Mouse (Mus musculus): Measurements from ENCODE around the gene Nodal.

DNA sequence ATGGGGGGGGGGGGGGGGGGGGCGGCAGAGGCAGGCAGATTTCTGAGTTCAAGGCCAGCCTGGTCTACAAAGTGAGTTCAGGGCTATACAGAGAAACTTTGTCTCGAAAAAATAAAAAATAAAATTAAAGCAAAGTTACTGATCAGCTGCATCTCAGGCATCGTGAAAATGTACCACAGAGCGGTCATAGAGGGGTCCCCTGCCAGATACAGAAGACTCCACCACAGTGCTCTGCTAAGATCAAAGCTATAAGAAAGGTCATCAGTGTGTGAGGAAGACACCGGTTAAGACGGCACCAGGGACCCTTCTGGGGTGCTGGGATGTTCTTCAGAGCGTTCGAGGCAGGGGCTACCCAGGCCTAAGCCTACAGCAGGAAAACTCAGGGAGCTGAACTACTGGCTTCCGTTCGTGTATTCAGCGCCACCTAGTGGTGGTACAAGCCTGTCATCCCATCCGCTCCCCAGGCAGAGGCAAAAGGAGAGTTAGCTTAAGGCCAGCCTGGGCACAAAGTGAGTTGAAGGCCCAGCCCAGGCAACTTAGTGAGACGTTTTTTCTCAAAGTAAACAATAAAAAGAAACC lies 18.5 kb upstream of the Nodal start:
- TF ChIP-seq POLR2A (IDR thresholded peaks at IDR 0.05; ENCODE audit: low read depth, low read length) (no peak), CTCF (IDR thresholded peaks at IDR 0.05; ENCODE audit: extremely low read depth, insufficient read length, insufficient replicate concordance, low read depth, low read length) (peak; percentile 81; the same call in 1 of the 2 replicates)

All from small intestine, adult 2 months (tissue).